Mouse (Mus musculus) adrenal gland, postnatal 36 days (tissue): Measurements from ENCODE around the gene Taar1. TPM values are rescaled to one million over a fixed set of nuclear protein-coding genes. Genes with fewer than 3 reads are reported as not detected.

Source experiments
- DNase-seq, 2 experiments: peaks; one replicate each; pipeline ENCODE4 v3.0.0; 2021; ENCODE audit warnings: mixed read lengths in 1 of 2
- long read RNA-seq, 2 experiments: library from polyadenylated mRNA; stranded (forward); transcript quantifications; one replicate each; pipeline ENCODE4 v2.0.0; 2021; ENCODE audit warnings: borderline sequencing depth in 2 of 2
- total RNA-seq, 2 experiments: library from RNA; stranded (reverse); gene quantifications; 2 replicates each; pipeline ENCODE4 v1.2.3; 2021

The Taar1 gene
- total RNA-seq, result not detected
- long read RNA-seq, experiment 1, result 0 reads
- long read RNA-seq, experiment 2, result 0 reads

GRCm38 (mm10) chr10:23920056-23920455 is at the start of gene Taar1:
Gene Taar1 (plus strand): TSS chr10:23920356.
- no peak for DNase-seq

- peak; percentile 23 to 49 for DNase-seq
Observed at GRCm38 (mm10) chr10:23880695-23881094, 39.5 kb upstream of the Taar1 start.

- no peak for DNase-seq
Observed at GRCm38 (mm10) chr10:23884910-23885309, 35.2 kb upstream of the Taar1 start.

- DNase-seq, result no peak
Observed at GRCm38 (mm10) chr10:23886060-23886459, 34.1 kb upstream of the Taar1 start.

- DNase-seq, result no peak
Observed at GRCm38 (mm10) chr10:23892987-23893386, 27.2 kb upstream of the Taar1 start.

GRCm38 (mm10) chr10:23894601-23895349 is 25.4 kb upstream of the Taar1 start, which contains the start of gene Vnn1:
Gene Vnn1 (plus strand): TSS chr10:23894688.
- peak; percentile 26 to 30 for DNase-seq

- no peak for DNase-seq
Observed at GRCm38 (mm10) chr10:23895376-23895775, 24.8 kb upstream of the Taar1 start.

GRCm38 (mm10) chr10:23901119-23901518 is 19.0 kb upstream of the Taar1 start:
- no peak for DNase-seq

GRCm38 (mm10) chr10:23905661-23906060 is 14.5 kb upstream of the Taar1 start:
- DNase-seq, result no peak

- DNase-seq, result no peak
Observed at GRCm38 (mm10) chr10:23922468-23922867, 2.3 kb downstream of the Taar1 start.

- peak in 1 of 2 experiments; percentile 11 for DNase-seq
Observed at GRCm38 (mm10) chr10:23923941-23924340, 3.8 kb downstream of the Taar1 start.

- no peak for DNase-seq
Observed at GRCm38 (mm10) chr10:23937613-23938012, 17.5 kb downstream of the Taar1 start.

GRCm38 (mm10) chr10:23938312-23938711 is 18.2 kb downstream of the Taar1 start, which contains the start of gene Taar2:
Gene Taar2 (plus strand): TSS chr10:23938572.
- DNase-seq, result no peak

GRCm38 (mm10) chr10:23942465-23942864 is 22.3 kb downstream of the Taar1 start:
- DNase-seq, result no peak

GRCm38 (mm10) chr10:23948026-23948425 is 27.9 kb downstream of the Taar1 start:
- DNase-seq, result no peak

- no peak for DNase-seq
Observed at GRCm38 (mm10) chr10:23949508-23950005, 29.4 kb downstream of the Taar1 start, which contains the start of gene Taar3. Gene Taar3 (plus strand): TSS chr10:23949558.

GRCm38 (mm10) chr10:23951714-23952113 is 31.6 kb downstream of the Taar1 start:
- no peak for DNase-seq

GRCm38 (mm10) chr10:23959071-23959470 is 38.9 kb downstream of the Taar1 start:
- DNase-seq, result no peak

GRCm38 (mm10) chr10:23960444-23960915 is 40.3 kb downstream of the Taar1 start, which contains the start of gene Taar4:
Gene Taar4 (plus strand): TSS chr10:23960494.
- DNase-seq, result no peak

GRCm38 (mm10) chr10:23963444-23963843 is 43.3 kb downstream of the Taar1 start:
- DNase-seq, result no peak

- DNase-seq, result no peak
Observed at GRCm38 (mm10) chr10:23964921-23965610, 44.9 kb downstream of the Taar1 start.

- DNase-seq, result no peak
Observed at GRCm38 (mm10) chr10:23970656-23971165, 50.6 kb downstream of the Taar1 start, which contains the start of gene Taar5. Gene Taar5 (plus strand): TSS chr10:23970706.
